Mouse (Mus musculus) kidney, embryonic 14.5 days (tissue): ENCODE measurements around the gene Mfng. TPM values are rescaled to one million over a fixed set of nuclear protein-coding genes. Genes with fewer than 3 reads are reported as not detected.

Source experiments
- ATAC-seq: fragments of 200-750 bp; cut with Nextera tagmentation; 2 replicates; pipeline ENCODE4 v1.8.0; 2017; ENCODE audit warnings: moderate number of reproducible peaks, mild to moderate bottlenecking, moderate TSS enrichment, moderate library complexity; ENCODE audit not compliant: low FRiP score, low TSS enrichment
- H3K27ac ChIP-seq: fragments of 300-500 bp; sonication (generic); 2 replicates; pipeline ENCODE4 v1.5.1; 2014; ENCODE audit warnings: low read depth, mild to moderate bottlenecking, low read length, moderate library complexity, mixed read lengths
- H3K27me3 ChIP-seq: fragments of 300-500 bp; sonication (generic); 2 replicates; pipeline ENCODE4 v1.6.1; 2014; ENCODE audit warnings: mild to moderate bottlenecking, low read length; ENCODE audit not compliant: control insufficient read depth, insufficient read depth
- H3K36me3 ChIP-seq: fragments of 300-500 bp; sonication (generic); 2 replicates; pipeline ENCODE4 v1.6.1; 2014; ENCODE audit warnings: low read length, mixed read lengths; ENCODE audit not compliant: control insufficient read depth, insufficient read depth
- H3K4me1 ChIP-seq: fragments of 300-500 bp; sonication (generic); 2 replicates; pipeline ENCODE4 v1.6.1; 2014; ENCODE audit warnings: low read length, mixed read lengths; ENCODE audit not compliant: control insufficient read depth, insufficient read depth
- H3K4me2 ChIP-seq: fragments of 300-500 bp; sonication (generic); replicated peaks from 2 replicates; pipeline ENCODE4 v1.6.1; 2014; ENCODE audit warnings: low read depth, mild to moderate bottlenecking, low read length
- H3K4me3 ChIP-seq: fragments of 300-500 bp; sonication (generic); 2 replicates; pipeline ENCODE4 v1.5.1; 2014; ENCODE audit warnings: mild to moderate bottlenecking, low read length
- H3K9ac ChIP-seq: fragments of 300-500 bp; sonication (generic); 2 replicates; pipeline ENCODE4 v1.6.1; 2014; ENCODE audit warnings: low read depth, mild to moderate bottlenecking, low read length, moderate library complexity
- H3K9me3 ChIP-seq: fragments of 300-500 bp; sonication (generic); 2 replicates; pipeline ENCODE4 v1.6.1; 2016; ENCODE audit warnings: low read length; ENCODE audit not compliant: control insufficient read depth
- WGBS: fragments of 180-500 bp; shearing (Covaris S2); extraction: QIAGEN DNeasy Blood & Tissue Kit; methylation state at CpG from one replicate; pipeline ENCODE4 v1.1.7; 2014; 5-methylcytosine and 5-hydroxymethylcytosine counted together
- polyA plus RNA-seq: library from polyadenylated mRNA; unstranded; fragments of >200 nt; fragmentation: Nextera tagmentation; extraction: Ambion mirVana; gene quantifications from 2 replicates; pipeline ENCODE4 v1.2.1, GENCODE M21; 2014

The Mfng gene
- 12.4 and 15.4 TPM in 2 replicates for polyA plus RNA-seq

DNA sequence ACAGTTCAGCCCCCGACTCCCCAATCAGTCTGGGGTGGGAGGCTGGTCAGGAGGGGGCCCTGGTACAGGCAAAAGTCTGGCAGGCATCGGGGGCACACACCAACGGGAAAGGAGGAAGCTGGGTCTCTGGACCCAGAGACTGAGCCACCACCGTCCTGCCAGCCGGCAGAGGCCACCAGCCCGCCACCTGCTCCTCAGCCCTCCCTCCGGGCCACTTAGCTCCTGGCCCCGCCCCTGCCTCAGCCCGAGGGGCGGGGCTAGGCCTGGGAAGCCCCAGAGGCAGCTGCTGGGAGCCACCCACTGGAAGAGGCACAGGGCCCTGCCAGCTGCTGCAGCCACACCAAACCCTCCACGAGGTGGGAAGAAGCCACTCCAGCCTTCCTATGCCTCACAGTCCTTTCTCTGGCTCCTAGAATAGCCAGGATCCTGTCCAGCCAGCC lies at the start of gene Mfng:
Mfng (minus strand) TSS at position 186 of the 440 bp plus-strand sequence.
- peaks cover 10% of the 10 kb centered on the region for H3K4me1 ChIP-seq
- H3K36me3 ChIP-seq: peaks cover 13% of the 10 kb centered on the region
- H3K27ac ChIP-seq: peak within 1 kb of the TSS; percentile 63; the same call in 1 of the 2 replicates
- no peaks in the 10 kb centered on the region for H3K27me3 ChIP-seq
- peak within 1 kb of the TSS; percentile 44 for H3K9ac ChIP-seq
- H3K9me3 ChIP-seq: peaks cover 8% of the 10 kb centered on the region; the same call in 1 of the 2 replicates
- H3K4me3 ChIP-seq: peak within 1 kb of the TSS; percentile 25
- 0% methylated on average over 11 of the region's 11 CpGs for WGBS
- peak within 1 kb of the TSS; percentile 43 for H3K4me2 ChIP-seq
- ATAC-seq: peak; percentile 83

DNA sequence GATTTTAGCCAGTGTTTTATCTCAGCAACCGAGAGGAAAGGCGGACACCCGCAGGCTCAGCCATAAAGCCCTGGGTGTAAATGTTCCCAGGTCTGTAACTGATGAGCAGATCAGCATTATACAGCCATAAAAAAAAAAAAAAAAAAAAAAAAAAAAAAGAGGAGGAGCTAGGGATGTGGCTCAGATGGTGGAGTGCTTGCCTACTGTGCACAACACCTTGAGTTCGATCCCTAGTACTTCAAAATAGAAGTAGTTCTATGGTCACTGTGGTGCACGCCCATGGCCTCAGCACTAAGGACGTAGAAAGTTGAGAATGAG lies 42.8 kb upstream of the Mfng start:
- Histone ChIP-seq H3K36me3 (no peaks in the 10 kb centered on the region), H3K27ac (no peak overlapping the region), H3K4me3 (no peak overlapping the region), H3K9ac (no peak overlapping the region), H3K4me1 (no peaks in the 10 kb centered on the region), H3K4me2 (no peak overlapping the region), H3K9me3 (no peaks in the 10 kb centered on the region), H3K27me3 (no peaks in the 10 kb centered on the region)
- no peak for ATAC-seq
- WGBS: 52% methylated on average over 6 of the region's 6 CpGs

DNA sequence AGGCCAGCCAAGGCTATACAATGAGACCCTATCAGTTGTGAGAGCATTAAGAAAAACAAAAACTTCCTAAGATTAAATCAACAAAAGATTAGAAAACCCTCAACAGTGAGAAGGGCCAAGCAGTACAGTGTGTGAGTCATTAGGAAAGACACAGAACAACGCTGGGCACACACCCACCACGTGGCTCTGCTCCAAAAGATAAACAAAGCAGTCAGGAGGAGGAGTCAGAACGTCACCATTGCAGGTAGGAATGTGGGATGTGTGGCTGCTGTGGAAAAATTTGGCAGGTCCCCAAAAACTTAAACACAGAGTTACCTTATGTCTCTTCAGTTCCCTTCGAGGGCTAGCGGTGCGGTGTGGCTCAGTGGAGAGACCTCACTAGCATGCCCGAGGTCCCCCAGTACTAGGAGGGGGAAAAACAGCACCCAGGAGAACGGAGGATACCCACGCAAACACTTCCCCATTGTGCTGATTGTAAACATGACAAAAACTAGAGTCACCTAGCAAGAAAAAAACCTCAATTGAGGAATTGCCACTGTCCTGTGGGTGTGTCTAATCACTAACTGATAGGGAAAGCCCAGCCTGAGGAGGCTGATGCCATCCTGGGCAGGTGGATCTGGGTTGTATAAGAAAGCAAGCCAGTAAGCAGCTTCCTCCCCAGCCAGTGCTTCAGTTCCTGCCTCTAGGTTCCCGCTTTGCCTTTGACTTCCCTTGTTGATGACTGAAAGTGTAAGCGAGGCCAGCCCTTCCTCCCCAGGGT lies 42.2 kb upstream of the Mfng start:
- Histone ChIP-seq H3K27ac (no peak overlapping the region), H3K36me3 (no peaks in the 10 kb centered on the region), H3K4me1 (no peaks in the 10 kb centered on the region), H3K9me3 (no peaks in the 10 kb centered on the region), H3K27me3 (no peaks in the 10 kb centered on the region), H3K9ac (no peak overlapping the region), H3K4me3 (no peak overlapping the region), H3K4me2 (no peak overlapping the region)
- WGBS: 48% methylated on average over 11 of the region's 11 CpGs
- ATAC-seq: no peak

DNA sequence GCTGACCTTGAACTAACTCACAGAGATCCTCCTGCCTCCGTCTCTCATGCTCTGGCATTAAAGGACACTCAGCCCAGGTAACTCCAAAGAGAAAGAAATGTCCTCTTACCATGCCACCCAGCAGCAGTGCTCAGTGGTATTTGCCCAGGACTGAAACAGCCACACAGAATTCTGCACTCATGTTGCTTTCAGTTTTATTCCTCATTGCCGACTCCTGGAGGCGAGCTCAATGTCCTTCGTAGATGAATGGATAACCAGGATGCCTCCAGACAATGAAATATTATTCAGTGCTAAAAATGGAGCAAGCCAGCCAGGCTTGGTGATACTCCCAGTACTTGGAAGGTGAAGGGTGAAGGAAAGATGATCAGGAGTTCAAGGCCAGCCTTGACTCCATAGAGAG lies 40.3 kb upstream of the Mfng start:
- H3K4me1 ChIP-seq: no peaks in the 10 kb centered on the region
- no peak overlapping the region for H3K4me2 ChIP-seq
- no peaks in the 10 kb centered on the region for H3K36me3 ChIP-seq
- no peak overlapping the region for H3K4me3 ChIP-seq
- H3K27me3 ChIP-seq: no peaks in the 10 kb centered on the region
- H3K27ac ChIP-seq: no peak overlapping the region
- no peaks in the 10 kb centered on the region for H3K9me3 ChIP-seq
- no peak for ATAC-seq
- H3K9ac ChIP-seq: no peak overlapping the region
- WGBS: 83% methylated on average over 4 of the region's 4 CpGs

DNA sequence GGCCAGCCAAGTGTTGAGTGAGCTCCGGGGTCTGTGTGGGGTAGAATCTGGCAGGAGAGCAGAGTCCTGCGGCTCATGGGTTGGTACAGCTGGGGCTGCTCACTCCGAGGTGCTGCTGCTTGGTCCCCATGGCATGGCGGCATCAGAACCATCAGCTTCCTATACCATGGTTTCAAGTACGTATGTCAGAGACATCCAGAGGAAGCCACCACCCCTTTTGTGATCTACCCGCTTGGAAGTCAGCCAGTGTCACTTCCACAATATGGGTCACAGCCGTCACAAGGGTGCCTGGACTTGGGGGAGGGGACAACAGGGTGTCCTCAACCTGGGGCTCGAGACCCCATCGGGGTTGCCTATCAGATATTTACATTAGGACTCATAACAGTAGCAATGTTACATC lies 36.9 kb upstream of the Mfng start:
- ATAC-seq: no peak
- Histone ChIP-seq H3K27ac (no peak overlapping the region), H3K4me2 (no peak overlapping the region), H3K9ac (no peak overlapping the region), H3K4me3 (no peak overlapping the region), H3K36me3 (no peaks in the 10 kb centered on the region), H3K9me3 (no peaks in the 10 kb centered on the region), H3K4me1 (peaks cover 22% of the 10 kb centered on the region; the same call in 1 of the 2 replicates), H3K27me3 (0 out of 2 replicates have a peak, but pooled peaks cover 3% of the 10 kb centered on the region)
- WGBS: 79% methylated on average over 9 of the region's 9 CpGs

DNA sequence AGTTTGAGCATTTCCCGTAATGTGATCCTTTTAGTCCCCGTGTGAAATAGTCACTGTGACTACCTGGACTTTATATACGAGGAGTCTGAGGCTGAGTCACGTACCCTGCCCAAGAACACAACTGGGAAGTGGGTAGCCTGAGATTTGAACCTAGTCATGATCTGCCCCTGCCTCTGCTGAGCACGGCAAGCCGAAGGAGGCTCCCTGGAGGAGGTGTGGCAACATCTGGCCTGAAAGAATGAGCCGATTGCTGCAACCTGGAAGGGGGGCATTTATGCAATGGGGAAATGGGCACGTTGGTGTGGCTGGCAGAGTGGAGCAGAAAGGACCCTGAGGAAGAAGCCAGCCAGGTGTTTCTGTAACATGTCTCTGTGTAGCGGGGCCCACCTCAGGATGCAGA lies 36.5 kb upstream of the Mfng start:
- H3K4me1 ChIP-seq: peaks cover 25% of the 10 kb centered on the region
- H3K36me3 ChIP-seq: no peaks in the 10 kb centered on the region
- no peak overlapping the region for H3K27ac ChIP-seq
- 49% methylated on average over 9 of the region's 9 CpGs for WGBS
- H3K9me3 ChIP-seq: no peaks in the 10 kb centered on the region
- no peak overlapping the region for H3K4me3 ChIP-seq
- H3K4me2 ChIP-seq: no peak overlapping the region
- ATAC-seq: no peak
- H3K9ac ChIP-seq: no peak overlapping the region
- H3K27me3 ChIP-seq: 0 out of 2 replicates have a peak, but pooled peaks cover 3% of the 10 kb centered on the region

DNA sequence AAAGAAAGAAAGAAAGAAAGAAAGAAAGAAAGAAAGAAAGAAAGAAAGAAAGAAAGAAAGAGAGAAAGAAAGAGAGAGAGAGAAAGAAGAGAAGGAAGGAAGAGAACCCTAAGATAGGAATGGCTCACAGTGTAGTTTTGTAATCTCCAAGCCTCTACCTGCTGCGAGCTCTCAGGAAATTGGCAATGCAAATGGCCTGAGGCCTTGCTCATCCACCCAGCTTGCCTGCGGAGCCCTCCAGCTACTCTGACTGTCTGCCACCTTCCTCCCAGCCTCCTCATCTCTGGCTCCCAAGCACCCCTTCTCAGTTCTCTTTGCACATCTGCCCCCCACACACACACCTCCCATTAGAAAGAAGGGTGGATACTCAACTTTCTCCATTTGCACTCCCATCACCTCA lies 35.7 kb upstream of the Mfng start:
- H3K4me2 ChIP-seq: no peak overlapping the region
- ATAC-seq: no peak
- no peaks in the 10 kb centered on the region for H3K9me3 ChIP-seq
- H3K4me1 ChIP-seq: peaks cover 31% of the 10 kb centered on the region
- H3K27me3 ChIP-seq: peaks cover 5% of the 10 kb centered on the region; the same call in 1 of the 2 replicates
- H3K9ac ChIP-seq: no peak overlapping the region
- no peaks in the 10 kb centered on the region for H3K36me3 ChIP-seq
- 79% methylated on average over 2 of the region's 2 CpGs for WGBS
- H3K4me3 ChIP-seq: no peak overlapping the region
- no peak overlapping the region for H3K27ac ChIP-seq

DNA sequence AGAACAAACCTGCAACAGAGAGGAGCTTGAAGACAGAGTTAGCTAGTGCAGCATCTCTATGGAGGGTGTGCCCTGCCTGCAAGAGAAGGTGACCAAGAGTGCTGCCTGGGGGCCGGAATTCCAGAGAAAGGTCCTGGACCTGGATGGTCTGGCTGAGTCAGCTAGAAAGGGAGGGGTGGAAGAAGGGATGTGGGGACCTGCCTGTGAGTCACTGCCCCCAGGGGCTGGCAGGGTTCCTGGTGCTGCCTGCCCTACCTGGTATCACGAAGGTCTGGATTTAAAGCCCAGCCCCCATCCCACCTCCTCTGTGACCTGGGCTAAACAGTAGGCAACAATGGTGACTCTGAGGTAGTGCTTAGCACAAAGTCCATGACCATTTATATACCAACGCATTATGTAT lies 33.9 kb upstream of the Mfng start:
- Histone ChIP-seq H3K4me1 (peaks cover 48% of the 10 kb centered on the region), H3K9me3 (no peaks in the 10 kb centered on the region), H3K27ac (peak overlapping the region; percentile 24; the same call in 1 of the 2 replicates), H3K36me3 (no peaks in the 10 kb centered on the region), H3K4me2 (no peak overlapping the region), H3K27me3 (peaks cover 17% of the 10 kb centered on the region), H3K9ac (no peak overlapping the region), H3K4me3 (no peak overlapping the region)
- WGBS: 71% methylated on average over 3 of the region's 3 CpGs
- no peak for ATAC-seq

DNA sequence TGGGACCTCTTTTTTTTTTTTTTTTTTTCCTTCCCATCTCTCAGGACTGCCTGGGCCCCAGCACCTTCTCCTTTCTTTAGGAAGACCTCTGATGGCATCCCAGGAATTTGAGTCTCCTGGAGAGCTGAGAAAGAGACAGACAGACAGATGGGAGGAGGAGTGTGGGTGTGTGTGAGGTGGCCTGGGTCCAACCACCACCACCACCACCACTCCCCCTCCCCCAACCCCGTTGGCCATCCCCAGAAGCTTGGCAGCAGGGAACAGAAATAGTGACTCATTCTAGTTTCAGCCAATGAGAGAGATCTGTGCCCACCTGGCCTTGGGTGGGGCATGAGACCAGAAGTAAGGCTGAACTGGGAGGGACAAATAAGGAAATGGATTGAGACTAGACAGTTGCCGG lies 33.3 kb upstream of the Mfng start:
- Histone ChIP-seq H3K4me3 (no peak overlapping the region), H3K4me2 (no peak overlapping the region), H3K36me3 (no peaks in the 10 kb centered on the region), H3K4me1 (peaks cover 53% of the 10 kb centered on the region), H3K27ac (peak overlapping the region; percentile 24; the same call in 1 of the 2 replicates), H3K27me3 (peaks cover 21% of the 10 kb centered on the region), H3K9me3 (no peaks in the 10 kb centered on the region), H3K9ac (no peak overlapping the region)
- ATAC-seq: no peak
- 41% methylated on average over 2 of the region's 2 CpGs for WGBS
